Mouse (Mus musculus): ENCODE results near the gene Gm31371.
A peak's percentile ranks its signal among the peaks of the same experiment; 100 is the strongest.
"Not testable (repeated sequence)": the region's sequence is repeated elsewhere in the genome, so short reads cannot be mapped to it uniquely, and the experiment has no call there.

Gm31371 gene

DNA sequence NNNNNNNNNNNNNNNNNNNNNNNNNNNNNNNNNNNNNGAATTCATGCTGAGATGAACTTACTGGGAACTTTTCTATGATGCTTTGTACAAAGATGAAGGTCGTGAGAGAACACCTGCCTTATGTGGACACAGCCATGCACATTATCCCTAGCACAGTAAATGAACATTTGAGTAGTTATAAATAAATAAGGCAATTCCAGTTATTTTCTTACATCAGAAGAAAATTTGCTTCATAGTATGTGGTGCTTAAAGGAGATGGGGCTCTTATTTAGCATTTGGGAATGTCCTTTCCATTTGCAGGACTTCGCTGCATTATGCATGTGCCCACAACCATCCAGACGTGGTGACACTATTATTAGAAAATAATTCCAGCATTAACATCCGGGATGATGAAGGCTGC, at the start of gene Gm31371:
TSS of gene Gm31371 (plus strand) at position 301 of the 400 bp plus-strand sequence.
- DNase-seq (ENCODE audit: low read depth, low spot score), result not testable (repeated sequence)

GRCm38 (mm10) chr8:19906425-19907055, 3.3 kb downstream of the Gm31371 start:
- DNase-seq (ENCODE audit: low read depth, low spot score), result not testable (repeated sequence)

DNA sequence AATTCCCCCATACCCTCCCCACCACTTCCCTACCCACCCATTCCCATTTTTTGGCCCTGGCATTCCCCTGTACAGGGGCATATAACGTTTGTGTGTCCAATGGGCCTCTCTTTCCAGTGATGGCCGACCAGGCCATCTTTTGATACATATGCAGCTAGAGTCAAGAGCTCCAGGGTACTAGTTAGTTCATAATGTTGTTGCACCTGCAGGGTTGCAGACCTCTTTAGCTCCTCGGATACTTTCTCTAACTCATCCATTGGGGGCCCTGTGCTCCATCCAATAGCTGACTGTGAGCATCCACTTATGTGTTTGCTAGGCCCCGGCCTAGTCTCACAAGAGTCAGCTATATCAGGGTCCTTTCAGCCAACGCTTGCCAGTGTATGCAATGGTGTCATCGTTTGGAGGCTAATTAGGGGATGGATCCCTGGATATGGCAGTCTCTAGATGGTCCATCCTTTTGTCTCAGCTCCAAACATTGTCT, 5.7 kb downstream of the Gm31371 start:
- not testable (repeated sequence) for DNase-seq (ENCODE audit: low read depth, low spot score)

- DNase-seq (ENCODE audit: low read depth, low spot score), result not testable (repeated sequence)
Measured at GRCm38 (mm10) chr8:19919086-19919485, 15.9 kb downstream of the Gm31371 start.

- DNase-seq (ENCODE audit: low read depth, low spot score), result not testable (repeated sequence)
Measured at GRCm38 (mm10) chr8:19934274-19934673, 31.1 kb downstream of the Gm31371 start.

DNA sequence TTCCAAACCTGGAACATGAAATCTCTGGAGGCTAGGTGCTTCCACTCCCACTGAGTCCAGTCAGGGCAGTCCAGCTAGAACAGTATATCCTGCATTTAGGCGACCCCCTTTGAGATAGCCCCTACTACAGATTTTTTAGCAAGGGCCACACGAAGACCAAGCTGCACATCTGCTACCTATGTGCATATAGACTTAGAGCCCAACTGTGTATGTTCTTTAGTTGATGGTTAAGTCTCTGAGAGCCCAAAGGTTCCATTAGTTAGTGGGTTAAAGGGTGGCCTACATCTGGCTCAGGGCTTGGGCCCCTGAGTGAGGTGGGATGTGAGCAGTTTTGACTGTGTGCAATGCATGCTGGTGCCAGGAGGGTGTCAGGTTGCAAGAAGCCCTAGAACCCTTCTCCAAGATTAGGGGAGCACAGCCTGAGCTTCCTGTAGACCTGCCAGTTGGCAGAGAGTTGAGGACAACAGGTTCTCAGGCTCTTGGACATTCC, 32.4 kb downstream of the Gm31371 start:
- peak; percentile 1 for DNase-seq (ENCODE audit: low read depth, low spot score)

GRCm38 (mm10) chr8:19960935-19961334, 57.7 kb downstream of the Gm31371 start:
- no peak for DNase-seq (ENCODE audit: low read depth, low spot score)

- DNase-seq (ENCODE audit: low read depth, low spot score), result not testable (repeated sequence)
Measured at GRCm38 (mm10) chr8:19963766-19964165, 60.6 kb downstream of the Gm31371 start.

GRCm38 (mm10) chr8:19968151-19968550, 65.0 kb downstream of the Gm31371 start:
- DNase-seq (ENCODE audit: low read depth, low spot score), result not testable (repeated sequence)

- DNase-seq (ENCODE audit: low read depth, low spot score), result not testable (repeated sequence)
Measured at GRCm38 (mm10) chr8:19975237-19975636, 72.0 kb downstream of the Gm31371 start.
